9 mouse cellular contexts compared by ENCODE assay signal in the genomic region with DNA sequence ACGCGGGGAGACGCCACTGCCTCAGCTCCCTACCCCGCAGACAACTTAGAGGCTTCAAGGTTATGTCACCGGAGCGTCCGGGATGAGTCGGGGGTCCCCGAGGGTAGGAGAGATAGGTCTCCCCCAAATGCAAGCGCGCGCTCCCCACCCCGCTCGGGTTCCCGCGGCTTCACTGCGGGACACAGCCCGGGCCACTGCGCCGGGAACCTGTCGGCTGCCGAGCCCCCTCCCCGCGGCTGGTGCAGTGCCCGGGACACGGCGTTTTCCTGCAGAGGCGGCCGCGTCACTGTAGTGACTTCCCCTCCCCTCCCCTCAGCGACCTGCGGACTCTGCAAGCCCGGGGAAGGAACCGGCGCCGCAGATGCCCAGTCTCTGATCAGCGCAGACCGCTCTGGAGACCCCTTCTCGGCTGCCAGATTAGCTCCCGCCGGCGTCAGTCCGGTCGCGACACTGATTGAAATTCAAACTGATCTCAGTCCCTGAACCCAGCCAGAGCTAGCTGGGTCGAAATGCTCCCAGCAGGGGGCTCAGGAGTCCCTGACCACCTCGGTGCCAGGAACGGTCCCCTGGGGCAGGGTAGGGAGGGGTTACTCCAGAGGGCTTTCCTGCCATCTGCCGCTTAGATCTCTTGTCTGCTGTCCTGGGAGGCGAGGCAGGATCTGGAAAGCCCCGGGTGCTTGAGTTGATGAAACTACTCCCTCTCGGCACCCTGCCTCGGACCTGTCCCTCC. TPM values are rescaled to one million over a fixed set of nuclear protein-coding genes. Genes with fewer than 3 reads are reported as not detected.
DNase-seq lines count a peak whose midpoint lies in the region; ATAC-seq lines count a peak whose summit lies in the region.
"Had no signal": no experiment of that assay in that cellular context is flagged by ENCODE, and none has a peak within 500 bp of the region (broad histone marks: within the 10 kb centered on the region; RNA-seq: fewer than 3 reads in every experiment).

No protein-coding gene starts in this region.

- peak overlapping the region; percentile 74 for H3K27ac ChIP-seq in forebrain, embryonic 16.5 days (ENCODE audit: low read length)
- H3K27ac ChIP-seq in hindbrain, embryonic 10.5 days = peak overlapping the region; percentile 90
- no peak overlapping the region for H3K27ac ChIP-seq in limb, embryonic 12.5 days
- H3K27ac ChIP-seq in midbrain, embryonic 12.5 days (replicated peaks) = peak overlapping the region; percentile 89
- H3K27ac ChIP-seq in stomach, embryonic 16.5 days (ENCODE audit: low read length) = peak overlapping the region; percentile 33; the same call in 1 of the 2 replicates

- peak overlapping the region; percentile 78 for H3K4me3 ChIP-seq in forebrain, embryonic 16.5 days (replicated peaks; ENCODE audit: low read length)
- H3K4me3 ChIP-seq in hindbrain, embryonic 10.5 days = peak overlapping the region; percentile 79
- peak overlapping the region; percentile 72 for H3K4me3 ChIP-seq in limb, embryonic 12.5 days (replicated peaks)
- peak overlapping the region; percentile 83 for H3K4me3 ChIP-seq in midbrain, embryonic 12.5 days
- peak overlapping the region; percentile 70 for H3K4me3 ChIP-seq in stomach, embryonic 16.5 days (replicated peaks; ENCODE audit: low read length)

- peak overlapping the region; percentile 77 for H3K9ac ChIP-seq in forebrain, embryonic 16.5 days (replicated peaks; ENCODE audit: low read depth, low read length)
- H3K9ac ChIP-seq in limb, embryonic 12.5 days (replicated peaks) = peak overlapping the region; percentile 66
- peak overlapping the region; percentile 86 for H3K9ac ChIP-seq in midbrain, embryonic 12.5 days (replicated peaks)
- peak overlapping the region; percentile 82 for H3K9ac ChIP-seq in stomach, embryonic 16.5 days (ENCODE audit: low read length)

- no peaks in the 10 kb centered on the region for H3K9me3 ChIP-seq in forebrain, embryonic 16.5 days (ENCODE audit: control insufficient read depth, low read length)
- peaks cover 4% of the 10 kb centered on the region; the same call in 1 of the 2 replicates for H3K9me3 ChIP-seq in hindbrain, embryonic 10.5 days
- peaks cover 3% of the 10 kb centered on the region; the same call in 1 of the 2 replicates for H3K9me3 ChIP-seq in limb, embryonic 12.5 days
- no peaks in the 10 kb centered on the region for H3K9me3 ChIP-seq in midbrain, embryonic 12.5 days
- H3K9me3 ChIP-seq in stomach, embryonic 16.5 days (replicated peaks; ENCODE audit: control insufficient read depth, low read length) = 0 out of 2 replicates have a peak, but pooled peaks cover 3% of the 10 kb centered on the region
- H3K9me3 ChIP-seq: G1E had no signal

- peaks cover 42% of the 10 kb centered on the region for H3K4me1 ChIP-seq in forebrain, embryonic 16.5 days (replicated peaks; ENCODE audit: control insufficient read depth, insufficient read depth, low read length)
- H3K4me1 ChIP-seq in hindbrain, embryonic 10.5 days (replicated peaks) = peaks cover 52% of the 10 kb centered on the region
- H3K4me1 ChIP-seq in limb, embryonic 12.5 days (replicated peaks) = peaks cover 34% of the 10 kb centered on the region
- H3K4me1 ChIP-seq in midbrain, embryonic 12.5 days = peaks cover 44% of the 10 kb centered on the region
- peaks cover 15% of the 10 kb centered on the region for H3K4me1 ChIP-seq in stomach, embryonic 16.5 days (ENCODE audit: control insufficient read depth, insufficient read depth, low read length)

- peak; percentile 43 for DNase-seq in layer of hippocampus, adult 11-12 months (ENCODE audit: low spot score)
- no peak for DNase-seq in layer of hippocampus, adult 9-10 months (ENCODE audit: low spot score)
- peak; percentile 13 for DNase-seq in cerebellum, adult 11-12 months
- peak; percentile 80 for DNase-seq in hindbrain, embryonic 10.5 days (ENCODE audit: low spot score)

- peak overlapping the region; percentile 93 for H3K4me2 ChIP-seq in forebrain, embryonic 16.5 days (ENCODE audit: low read length)
- H3K4me2 ChIP-seq in limb, embryonic 12.5 days = peak overlapping the region; percentile 99
- peak overlapping the region; percentile 98 for H3K4me2 ChIP-seq in midbrain, embryonic 12.5 days (replicated peaks)
- H3K4me2 ChIP-seq in stomach, embryonic 16.5 days (ENCODE audit: low read depth, low read length) = peak overlapping the region; percentile 97

- no peaks in the 10 kb centered on the region for H3K36me3 ChIP-seq in forebrain, embryonic 16.5 days (ENCODE audit: control insufficient read depth, insufficient read depth)
- H3K36me3 ChIP-seq in hindbrain, embryonic 10.5 days = peaks cover 25% of the 10 kb centered on the region
- no peaks in the 10 kb centered on the region for H3K36me3 ChIP-seq in limb, embryonic 12.5 days
- peaks cover 15% of the 10 kb centered on the region; the same call in 1 of the 2 replicates for H3K36me3 ChIP-seq in midbrain, embryonic 12.5 days
- H3K36me3 ChIP-seq in stomach, embryonic 16.5 days (ENCODE audit: control insufficient read depth, insufficient read depth, low read length) = no peaks in the 10 kb centered on the region
- H3K36me3 ChIP-seq: G1E had no signal

- peak; percentile 40 for ATAC-seq in forebrain, embryonic 16.5 days
- no peak for ATAC-seq in limb, embryonic 12.5 days (ENCODE audit: insufficient number of reproducible peaks, insufficient read depth, low FRiP score, low TSS enrichment, low read depth)
- ATAC-seq in midbrain, embryonic 12.5 days (ENCODE audit: low FRiP score, low read depth) = peak; percentile 66
- peak; percentile 41; the same call in 1 of the 2 replicates for ATAC-seq in stomach, embryonic 16.5 days (ENCODE audit: insufficient read depth, low FRiP score)

- no peaks in the 10 kb centered on the region for H3K27me3 ChIP-seq in forebrain, embryonic 16.5 days (replicated peaks; ENCODE audit: control insufficient read depth, insufficient read depth, low read length)
- H3K27me3 ChIP-seq in hindbrain, embryonic 10.5 days (ENCODE audit: insufficient read depth, poor library complexity, severe bottlenecking) = peaks cover 64% of the 10 kb centered on the region
- peaks cover 76% of the 10 kb centered on the region for H3K27me3 ChIP-seq in limb, embryonic 12.5 days
- peaks cover 22% of the 10 kb centered on the region for H3K27me3 ChIP-seq in midbrain, embryonic 12.5 days
- H3K27me3 ChIP-seq in stomach, embryonic 16.5 days (ENCODE audit: control insufficient read depth, insufficient read depth, low read length) = peaks cover 11% of the 10 kb centered on the region

- WGBS in forebrain, embryonic 16.5 days = under 1% methylated on average over 49 of the region's 53 CpGs
- under 1% methylated on average over 52 of the region's 53 CpGs for WGBS in hindbrain, embryonic 10.5 days
- WGBS in limb, embryonic 12.5 days = under 1% methylated on average over 50 of the region's 53 CpGs
- under 1% methylated on average over 52 of the region's 53 CpGs for WGBS in midbrain, embryonic 12.5 days
- WGBS in stomach, embryonic 16.5 days = under 1% methylated on average over 53 of the region's 53 CpGs

RNA-seq across cellular contexts. Expression of gene Rhbdl3, which starts 0.8 kb away (rescaled TPM):
- polyA plus RNA-seq in forebrain, embryonic 16.5 days (2015; fragmentation: Nextera tagmentation; extraction: Ambion mirVana) = 12.2 and 13.5 TPM in 2 replicates
- 10.2 and 18.0 TPM in 2 replicates for polyA plus RNA-seq in hindbrain, embryonic 10.5 days (2016; fragmentation: Nextera tagmentation; extraction: Ambion mirVana)
- polyA plus RNA-seq in limb, embryonic 12.5 days (2016; fragmentation: Nextera tagmentation; extraction: Ambion mirVana) = 2.0 and 3.4 TPM in 2 replicates
- polyA plus RNA-seq in midbrain, embryonic 12.5 days (2016; fragmentation: Nextera tagmentation; extraction: Ambion mirVana) = 30.1 and 32.1 TPM in 2 replicates
- polyA plus RNA-seq in stomach, embryonic 16.5 days (2015; fragmentation: Nextera tagmentation; extraction: Ambion mirVana) = 3.6 and 3.8 TPM in 2 replicates
